Mouse (Mus musculus) MEL (cell line): ENCODE results near the gene Commd7. TPM values are rescaled to one million over a fixed set of nuclear protein-coding genes. Genes with fewer than 3 reads are reported as not detected.
A peak's percentile ranks its signal among the peaks of the same experiment; 100 is the strongest.

Experiments
- DNase-seq: peaks from one replicate; pipeline ENCODE4 v3.0.0; 2011; ENCODE audit warnings: low read depth, low spot score
- H3K27ac ChIP-seq: 2 replicates; pipeline ENCODE4 v1.5.1; 2012; ENCODE audit warnings: low read depth, mild to moderate bottlenecking, control low read depth, low read length, moderate library complexity; ENCODE audit not compliant: control insufficient read depth
- H3K27me3 ChIP-seq, 2 experiments: fragments of 150-350 bp in 1 of 2; sonication (generic) in 1 of 2; 2 replicates each; pipeline ENCODE4 v1.6.1; 2012; ENCODE audit warnings: low read length in 2 of 2, mild to moderate bottlenecking in 2 of 2, improper control_type of control experiment in 1 of 2, moderate library complexity in 1 of 2; ENCODE audit not compliant: insufficient read depth in 2 of 2, control insufficient read depth in 1 of 2
- H3K36me3 ChIP-seq, 2 experiments: 2 replicates each; pipeline ENCODE4 v1.6.1; 2012 to 2014; ENCODE audit warnings: low read length in 2 of 2, improper control_type of control experiment in 1 of 2, inconsistent platforms in 1 of 2, mild to moderate bottlenecking in 1 of 2; ENCODE audit not compliant: insufficient read depth in 2 of 2, control insufficient read depth in 1 of 2
- H3K4me1 ChIP-seq, 2 experiments: fragments of 150-350 bp in 1 of 2; sonication (generic) in 1 of 2; 2 replicates each; pipeline ENCODE4 v1.6.1; 2012; ENCODE audit warnings: low read length in 2 of 2, improper control_type of control experiment in 1 of 2, mild to moderate bottlenecking in 1 of 2; ENCODE audit not compliant: insufficient read depth in 2 of 2, control insufficient read depth in 1 of 2
- H3K4me3 ChIP-seq, 2 experiments: fragments of 150-350 bp in 1 of 2; sonication (generic) in 1 of 2; 2 replicates each; pipeline ENCODE4 v1.5.1; 2012; ENCODE audit warnings: low read depth in 2 of 2, low read length in 2 of 2, mild to moderate bottlenecking in 2 of 2, moderate library complexity in 2 of 2, control low read depth in 1 of 2, improper control_type of control experiment in 1 of 2; ENCODE audit not compliant: control insufficient read depth in 1 of 2, insufficient read depth in 1 of 2
- H3K79me2 ChIP-seq: 2 replicates; pipeline ENCODE4 v1.6.1; 2012; ENCODE audit warnings: mild to moderate bottlenecking, low read length, moderate library complexity; ENCODE audit not compliant: control insufficient read depth, poor library complexity, insufficient read depth
- H3K9ac ChIP-seq: 2 replicates; pipeline ENCODE4 v1.6.1; 2012; ENCODE audit warnings: low read depth, mild to moderate bottlenecking, control low read depth, low read length, moderate library complexity; ENCODE audit not compliant: control insufficient read depth, poor library complexity, severe bottlenecking
- H3K9me3 ChIP-seq: fragments of 150-350 bp; sonication (generic); replicated peaks from 2 replicates; pipeline ENCODE4 v1.6.1; 2012; ENCODE audit warnings: mild to moderate bottlenecking, low read length, improper control_type of control experiment, moderate library complexity; ENCODE audit not compliant: insufficient read depth
- BHLHE40 ChIP-seq: IDR thresholded peaks from 2 replicates; pipeline ENCODE4 v1.6.1; 2012; ENCODE audit warnings: low read depth, mild to moderate bottlenecking, inconsistent platforms, low read length, improper control_type of control experiment, borderline replicate concordance
- CTCF ChIP-seq, 3 experiments: IDR thresholded peaks in 2 of 3; conservative IDR thresholded peaks in 1 of 3; 2 replicates each; pipeline ENCODE4 v1.5.1; 2011 to 2012; ENCODE audit warnings: low read length in 3 of 3, low read depth in 2 of 3, mild to moderate bottlenecking in 2 of 3, improper control_type of control experiment in 1 of 3, inconsistent platforms in 1 of 3, mixed read lengths in 1 of 3, moderate library complexity in 1 of 3; ENCODE audit not compliant: control insufficient read depth in 1 of 3, insufficient read depth in 1 of 3, poor library complexity in 1 of 3, severe bottlenecking in 1 of 3
- E2F4 ChIP-seq: IDR thresholded peaks from 2 replicates; pipeline ENCODE4 v1.6.1; 2011; ENCODE audit warnings: low read depth, low read length, improper control_type of control experiment, borderline replicate concordance
- ELF1 ChIP-seq: IDR thresholded peaks from 2 replicates; pipeline ENCODE4 v1.6.1; 2014; ENCODE audit warnings: low read depth, mild to moderate bottlenecking, inconsistent platforms, low read length, improper control_type of control experiment, moderate library complexity
- EP300 ChIP-seq, 2 experiments: IDR thresholded peaks; 2 replicates each; pipeline ENCODE4 v1.6.1; 2011; ENCODE audit warnings: improper control_type of control experiment in 2 of 2, low read length in 2 of 2, low read depth in 1 of 2, mild to moderate bottlenecking in 1 of 2
- ETS1 ChIP-seq: IDR thresholded peaks from 2 replicates; pipeline ENCODE4 v1.6.1; 2012; ENCODE audit warnings: low read depth, mild to moderate bottlenecking, inconsistent platforms, low read length, improper control_type of control experiment, moderate library complexity
- GATA1 ChIP-seq: IDR thresholded peaks from 2 replicates; pipeline ENCODE4 v1.6.1; 2011; ENCODE audit warnings: low read depth, low read length, improper control_type of control experiment
- HCFC1 ChIP-seq: IDR thresholded peaks from 2 replicates; pipeline ENCODE4 v1.6.1; 2012; ENCODE audit warnings: low read depth, mild to moderate bottlenecking, inconsistent platforms, low read length, improper control_type of control experiment, moderate library complexity
- JUND ChIP-seq: IDR thresholded peaks from 2 replicates; pipeline ENCODE4 v1.6.1; 2011; ENCODE audit warnings: low read depth, mild to moderate bottlenecking, improper control_type of control experiment, low read length
- KAT2A ChIP-seq: conservative IDR thresholded peaks from 2 replicates; pipeline ENCODE4 v1.6.1; 2012; ENCODE audit warnings: low read depth, low read length, improper control_type of control experiment, inconsistent platforms
- MXI1 ChIP-seq: IDR thresholded peaks from 2 replicates; pipeline ENCODE4 v1.6.1; 2011; ENCODE audit warnings: mild to moderate bottlenecking, low read depth, low read length, improper control_type of control experiment
- MYB ChIP-seq: IDR thresholded peaks from 2 replicates; pipeline ENCODE4 v1.6.1; 2011; ENCODE audit warnings: mild to moderate bottlenecking, low read depth, low read length, improper control_type of control experiment
- MYC ChIP-seq: IDR thresholded peaks from 2 replicates; pipeline ENCODE4 v1.6.1; 2011; ENCODE audit warnings: low read depth, mild to moderate bottlenecking, low read length, improper control_type of control experiment, moderate library complexity
- POLR2A ChIP-seq, 2 experiments: IDR thresholded peaks; 2 replicates each; pipeline ENCODE4 v1.6.1; 2011 to 2012; ENCODE audit warnings: low read length in 2 of 2, mild to moderate bottlenecking in 2 of 2, control low read depth in 1 of 2, improper control_type of control experiment in 1 of 2, low read depth in 1 of 2, moderate library complexity in 1 of 2; ENCODE audit not compliant: control insufficient read depth in 1 of 2, insufficient read depth in 1 of 2, poor library complexity in 1 of 2
- RAD21 ChIP-seq: IDR thresholded peaks from 2 replicates; pipeline ENCODE4 v1.6.1; 2011; ENCODE audit warnings: mild to moderate bottlenecking, low read depth, low read length, improper control_type of control experiment
- RCOR1 ChIP-seq: IDR thresholded peaks from 2 replicates; pipeline ENCODE4 v1.6.1; 2012; ENCODE audit warnings: low read depth, mild to moderate bottlenecking, inconsistent platforms, low read length, improper control_type of control experiment
- SIN3A ChIP-seq: IDR thresholded peaks from 2 replicates; pipeline ENCODE4 v1.6.1; 2012; ENCODE audit warnings: low read length, improper control_type of control experiment, inconsistent platforms
- SMC3 ChIP-seq: IDR thresholded peaks from 2 replicates; pipeline ENCODE4 v1.6.1; 2011; ENCODE audit warnings: low read depth, low read length, improper control_type of control experiment
- TAL1 ChIP-seq: IDR thresholded peaks from 2 replicates; pipeline ENCODE4 v1.6.1; 2012; ENCODE audit warnings: mild to moderate bottlenecking, inconsistent platforms, low read length, moderate library complexity, mixed read lengths
- TBP ChIP-seq: IDR thresholded peaks from 2 replicates; pipeline ENCODE4 v1.8.0; 2011; ENCODE audit warnings: low read depth, low read length, improper control_type of control experiment
- TCF12 ChIP-seq: IDR thresholded peaks from 2 replicates; pipeline ENCODE4 v1.6.1; 2014; ENCODE audit warnings: low read depth, mild to moderate bottlenecking, inconsistent platforms, low read length, improper control_type of control experiment, moderate library complexity
- USF1 ChIP-seq: IDR thresholded peaks from 2 replicates; pipeline ENCODE4 v1.6.1; 2014; ENCODE audit warnings: low read depth, mild to moderate bottlenecking, inconsistent platforms, low read length, improper control_type of control experiment, moderate library complexity
- ZC3H11A ChIP-seq: IDR thresholded peaks from 2 replicates; pipeline ENCODE4 v1.6.1; 2012; ENCODE audit warnings: low read depth, mild to moderate bottlenecking, inconsistent platforms, low read length, improper control_type of control experiment
- ZKSCAN1 ChIP-seq: IDR thresholded peaks from 2 replicates; pipeline ENCODE4 v1.6.1; 2012; ENCODE audit warnings: low read depth, mild to moderate bottlenecking, inconsistent platforms, low read length, improper control_type of control experiment, moderate library complexity
- polyA plus RNA-seq, 2 experiments: library from polyadenylated mRNA; stranded (reverse) in 1 of 2; unstranded in 1 of 2; fragments of >175 nt in 1 of 2; fragments of >200 nt in 1 of 2; gene quantifications; 2 replicates each; pipeline versions ENCODE4 v1.2.1 to v1.2.4; 2012; ENCODE audit warnings: low replicate concordance in 2 of 2, low read depth in 1 of 2; ENCODE audit not compliant: insufficient read length in 2 of 2, insufficient read depth in 1 of 2, missing spikeins in 1 of 2
- total RNA-seq: library from RNA; depleted of rRNA; stranded (reverse); fragments of 300-350 nt; gene quantifications from 2 replicates; pipeline ENCODE4 v1.2.3, GENCODE M21; 2012

Gene Commd7
- total and polyA plus RNA-seq, 3 experiments = 25.5 to 36.1 TPM; not detected in 1

- no peak overlapping the region for H3K27ac ChIP-seq
- H3K36me3 ChIP-seq = no peaks in the 10 kb centered on the region
- H3K4me3 ChIP-seq = no peak overlapping the region
- no peaks in the 10 kb centered on the region for H3K4me1 ChIP-seq
- H3K27me3 ChIP-seq = no peaks in the 10 kb centered on the region
- H3K79me2 ChIP-seq = no peaks in the 10 kb centered on the region
- no peaks in the 10 kb centered on the region for H3K9me3 ChIP-seq
- DNase-seq = no peak
- no peak overlapping the region for H3K9ac ChIP-seq
- no peak for TF ChIP-seq RCOR1
- no peak for TF ChIP-seq MXI1
- no peak for TF ChIP-seq SMC3
- no peak for TF ChIP-seq SIN3A
- TF ChIP-seq ETS1 = no peak
- no peak for TF ChIP-seq EP300 (IDR thresholded peaks at IDR 0.05; ENCODE audit: low read depth in 1 of 2, low read length in 2 of 2)
- no peak for TF ChIP-seq ZKSCAN1
- TF ChIP-seq GATA1 = no peak
- no peak for TF ChIP-seq TCF12
- TF ChIP-seq BHLHE40 = no peak
These were observed 37.5 kb upstream of the Commd7 start for GRCm38 (mm10) chr2:153670111-153670510.

DNA sequence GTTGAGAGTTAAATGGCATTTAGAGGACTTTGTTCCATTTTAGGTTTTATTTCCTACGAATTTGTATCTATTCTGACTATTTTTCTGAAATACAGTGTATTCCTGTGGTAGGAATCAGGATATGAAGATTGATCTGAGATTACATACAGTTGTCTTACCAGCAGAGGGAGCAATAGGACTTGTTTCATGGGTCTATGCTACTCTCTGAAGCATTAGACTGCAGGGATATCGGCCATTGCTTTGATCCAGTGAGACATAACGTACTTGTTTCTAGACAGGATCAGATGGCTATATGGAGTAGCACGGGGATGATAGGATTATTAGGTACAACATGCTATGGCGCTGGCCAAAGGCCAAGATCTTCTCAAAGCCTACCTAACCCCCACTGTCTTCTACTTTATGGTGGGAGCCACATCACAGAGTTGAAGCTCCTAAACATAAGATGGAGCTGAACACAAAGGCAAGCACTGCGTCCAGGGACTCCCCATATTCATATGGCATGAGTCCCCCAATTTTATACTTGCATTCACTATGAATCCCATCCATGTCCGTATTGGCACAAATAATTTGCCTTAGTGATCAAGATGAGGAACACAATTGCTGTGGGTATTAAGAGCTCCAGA lies 36.3 kb upstream of the Commd7 start:
- Histone ChIP-seq H3K4me3 (no peak overlapping the region), H3K36me3 (no peaks in the 10 kb centered on the region)
- peak; percentile 72 for DNase-seq

More for the DNA sequence above, 36.3 kb upstream of the Commd7 start:
- no peaks in the 10 kb centered on the region for H3K4me1 ChIP-seq
- no peaks in the 10 kb centered on the region for H3K79me2 ChIP-seq
- H3K9ac ChIP-seq = no peak overlapping the region
- TF ChIP-seq E2F4 (no peak), POLR2A (IDR thresholded peaks at IDR 0.05; ENCODE audit: control insufficient read depth in 1 of 2, insufficient read depth in 1 of 2, low read depth in 1 of 2, low read length in 2 of 2, poor library complexity in 1 of 2) (no peak), KAT2A (no peak), RAD21 (peak; percentile 89), TAL1 (no peak), MYC (no peak), ELF1 (no peak), CTCF (IDR thresholded peaks at IDR 0.05 in 2 of 3, conservative IDR thresholded peaks at IDR 0.05 in 1 of 3; ENCODE audit: control insufficient read depth in 1 of 3, insufficient read depth in 1 of 3, low read depth in 2 of 3, low read length in 3 of 3, poor library complexity in 1 of 3, severe bottlenecking in 1 of 3) (peak; percentile 24 to 90 (median 60); a peak in 4 of 6 replicates), JUND (no peak), SMC3 (peak; percentile 76), MYB (no peak), GATA1 (no peak), HCFC1 (no peak), RCOR1 (no peak), ZC3H11A (peak; percentile 74), MXI1 (no peak), ZKSCAN1 (no peak), USF1 (no peak), TBP (no peak)
- no peaks in the 10 kb centered on the region for H3K27me3 ChIP-seq
- H3K27ac ChIP-seq = no peak overlapping the region
- H3K9me3 ChIP-seq = no peaks in the 10 kb centered on the region
